Mouse (Mus musculus) G1E (cell line): Measurements from ENCODE around the gene Ptpn13.

Source experiments
- CTCF ChIP-seq: IDR thresholded peaks from 2 replicates; pipeline ENCODE4 v1.5.1; 2012; ENCODE audit warnings: low read depth, low read length, inconsistent platforms, mixed read lengths
- TAL1 ChIP-seq: conservative IDR thresholded peaks from 2 replicates; pipeline ENCODE4 v1.6.1; 2012; ENCODE audit warnings: low read depth, low read length, inconsistent platforms, mixed read lengths

DNA sequence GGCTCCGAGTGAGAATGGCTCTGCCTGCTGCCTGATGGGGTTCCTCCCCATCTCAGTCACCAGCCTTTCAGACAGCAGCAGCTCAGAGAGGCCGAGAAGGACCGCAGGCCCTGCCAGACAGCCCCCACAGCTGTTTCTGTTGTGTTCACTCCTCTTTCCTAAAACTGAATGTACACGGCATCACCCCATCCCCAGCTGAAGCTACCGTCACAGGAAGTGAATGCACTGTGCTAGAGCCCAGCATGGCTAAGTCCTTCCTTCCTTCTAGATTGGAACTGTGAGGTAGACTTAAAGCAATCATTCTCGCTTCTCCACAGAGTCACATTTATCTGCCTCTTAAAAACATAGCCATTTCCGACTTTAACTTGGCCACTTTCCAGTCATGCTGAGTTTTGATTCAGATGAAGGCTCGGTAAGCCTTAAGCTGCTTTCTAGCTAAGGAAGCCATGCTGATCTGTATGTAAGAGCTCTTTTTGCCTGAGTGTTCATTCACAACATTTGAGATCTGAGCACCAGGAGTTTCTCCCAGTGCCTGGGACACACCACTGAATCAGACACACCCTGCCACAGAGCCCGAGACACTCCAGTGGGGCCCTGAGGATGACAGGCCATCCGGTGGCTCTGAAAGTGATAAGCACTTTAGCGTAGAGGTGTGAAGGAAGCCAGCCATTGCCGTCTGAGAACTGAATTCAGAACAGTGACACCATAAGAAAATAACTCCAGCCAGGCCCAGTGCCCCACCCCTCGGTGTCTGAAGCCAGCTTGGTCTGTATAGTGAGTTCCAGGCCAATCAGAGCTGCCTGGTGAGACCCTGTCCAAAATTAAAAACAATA, 170.6 kb downstream of the Ptpn13 start:
- TF ChIP-seq CTCF: no peak
- TF ChIP-seq TAL1: no peak
